In the genomic region with DNA sequence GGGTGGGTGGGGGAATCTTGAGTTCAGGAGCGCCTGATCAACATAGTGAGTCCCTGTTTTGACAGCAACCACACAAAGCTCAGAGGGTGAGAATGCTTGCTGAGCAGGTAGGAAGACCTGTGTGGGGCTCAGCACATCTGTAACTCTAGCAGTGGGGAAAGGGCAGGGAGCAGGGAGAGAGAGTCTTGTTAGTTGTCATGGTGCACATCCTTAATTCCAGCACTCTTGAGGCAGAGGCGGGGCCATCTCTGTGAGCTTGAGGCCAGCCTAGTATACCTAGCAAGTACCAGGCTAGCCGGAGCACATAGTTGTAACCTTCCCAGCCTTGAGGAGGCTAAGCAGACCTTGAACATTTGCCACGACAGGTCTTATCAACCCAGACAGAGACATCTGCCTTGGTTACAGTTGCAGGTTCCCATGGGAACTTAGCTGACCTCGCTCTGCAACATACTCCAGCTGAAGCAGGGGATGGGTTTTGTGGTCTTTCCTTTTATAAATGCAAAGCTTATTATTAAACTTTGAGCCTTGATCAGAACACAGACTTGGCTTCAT, we compare ENCODE assay signal across 21 mouse cellular contexts. TPM values are rescaled to one million over a fixed set of nuclear protein-coding genes. Genes with fewer than 3 reads are reported as not detected.
"Had no signal": no experiment of that assay in that cellular context is flagged by ENCODE, and none has a peak within 500 bp of the region (broad histone marks: within the 10 kb centered on the region; RNA-seq: fewer than 3 reads in every experiment).

No protein-coding gene starts in this region.

- H3K9ac ChIP-seq: limb, embryonic 15.5 days; liver, embryonic 13.5 days; neural tube, embryonic 13.5 days had no signal

- H3K27ac ChIP-seq: left cerebral cortex, adult 2 months; limb, embryonic 15.5 days; liver, embryonic 13.5 days; neural tube, embryonic 13.5 days had no signal

- DNase-seq: kidney, adult 8-10 months; kidney, postnatal 25 days; liver, embryonic 13.5 days; lung, adult 18-20 months; lung, postnatal 36 days; midbrain, embryonic 14.5 days; retina, postnatal 1 day; right cerebral cortex, postnatal 4 days; spleen, adult 18-20 months; thymus, adult 18-20 months; thymus, postnatal 25 days had no signal

- H3K36me3 ChIP-seq: neural tube, embryonic 13.5 days had no signal

- ATAC-seq: intestine, postnatal 0 days had no signal

- H3K27me3 ChIP-seq: limb, embryonic 15.5 days; liver, embryonic 13.5 days; neural tube, embryonic 13.5 days had no signal

- H3K4me3 ChIP-seq: left cerebral cortex, adult 2 months; limb, embryonic 15.5 days; liver, embryonic 13.5 days; neural tube, embryonic 13.5 days had no signal

- H3K9me3 ChIP-seq: limb, embryonic 15.5 days; liver, embryonic 13.5 days had no signal

RNA-seq across cellular contexts. Expression of gene Tldc2, which starts 52.5 kb away (rescaled TPM):
- total RNA-seq: layer of hippocampus, postnatal 25 days; left cerebral cortex, adult 2 months; left cerebral cortex, postnatal 25 days; monocyte, adult 5-6 weeks had no signal
- polyA plus RNA-seq: intestine, postnatal 0 days; limb, embryonic 11.5 days; limb, embryonic 15.5 days; liver, embryonic 13.5 days; lung, embryonic 16.5 days; midbrain, embryonic 14.5 days; neural tube, embryonic 13.5 days; stomach, embryonic 16.5 days had no signal
